14 mouse cellular contexts compared by ENCODE assay signal in the genomic region with DNA sequence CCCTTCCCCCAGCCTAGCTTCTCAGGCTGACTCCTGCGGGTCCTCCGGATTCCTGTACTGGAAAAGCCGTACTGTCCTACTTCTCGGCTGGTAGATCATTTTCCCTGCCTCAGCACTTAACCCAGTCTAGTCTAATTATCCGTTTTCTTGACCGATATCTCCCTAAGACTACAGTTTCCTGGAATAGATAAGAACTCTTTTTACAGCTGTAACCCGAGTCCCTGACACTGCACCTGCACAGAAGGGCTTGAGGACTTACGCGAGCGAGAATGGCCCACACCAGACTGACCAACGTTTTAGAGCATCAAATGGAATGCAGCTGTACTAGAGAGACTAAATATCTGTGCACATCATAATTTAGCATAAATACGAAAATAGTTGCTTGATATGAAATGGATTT. TPM values are rescaled to one million over a fixed set of nuclear protein-coding genes. Genes with fewer than 3 reads are reported as not detected.
A peak's percentile ranks its signal among the peaks of the same experiment; 100 is the strongest.
DNase-seq lines count a peak whose midpoint lies in the region; ATAC-seq and TF ChIP-seq lines count a peak whose summit lies in the region.
"Had no signal": no experiment of that assay in that cellular context is flagged by ENCODE, and none has a peak within 500 bp of the region (broad histone marks: within the 10 kb centered on the region; RNA-seq: fewer than 3 reads in every experiment).

No protein-coding gene starts in this region.

- H3K27ac ChIP-seq in heart, embryonic 14.5 days (replicated peaks in 1 of 2; ENCODE audit: control insufficient read depth in 1 of 2, insufficient read depth in 1 of 2, low read depth in 2 of 2, low read length in 2 of 2) = no peak overlapping the region
- no peak overlapping the region for H3K27ac ChIP-seq in kidney, embryonic 16.5 days (ENCODE audit: low read length)
- H3K27ac ChIP-seq in MEL (ENCODE audit: control insufficient read depth, low read depth, low read length) = no peak overlapping the region
- no peak overlapping the region for H3K27ac ChIP-seq in intestine, embryonic 15.5 days
- H3K27ac ChIP-seq: embryonic facial prominence, embryonic 13.5 days; forebrain, embryonic 12.5 days; lung, embryonic 15.5 days had no signal

- DNase-seq in heart, postnatal 4 days = no peak
- DNase-seq in kidney, adult 9 months = no peak
- no peak for DNase-seq in MEL (ENCODE audit: low read depth, low spot score)
- DNase-seq in thymus, adult 18-20 months = no peak
- DNase-seq: adrenal gland, postnatal 25 days; cerebellum, postnatal 10 days; kidney, postnatal 25 days; left cerebral cortex, postnatal 4 days had no signal

- no peak for TF ChIP-seq CTCF in MEL (IDR thresholded peaks at IDR 0.05 in 2 of 3, conservative IDR thresholded peaks at IDR 0.05 in 1 of 3; ENCODE audit: control insufficient read depth in 1 of 3, insufficient read depth in 1 of 3, low read depth in 2 of 3, low read length in 3 of 3, poor library complexity in 1 of 3, severe bottlenecking in 1 of 3)

- no peaks in the 10 kb centered on the region for H3K9me3 ChIP-seq in heart, embryonic 14.5 days (ENCODE audit: control insufficient read depth, low read length)
- no peaks in the 10 kb centered on the region for H3K9me3 ChIP-seq in kidney, embryonic 16.5 days (ENCODE audit: low read length)
- no peaks in the 10 kb centered on the region for H3K9me3 ChIP-seq in MEL (replicated peaks; ENCODE audit: insufficient read depth, low read length)
- H3K9me3 ChIP-seq in intestine, embryonic 15.5 days = no peaks in the 10 kb centered on the region
- H3K9me3 ChIP-seq: embryonic facial prominence, embryonic 13.5 days; forebrain, embryonic 12.5 days; lung, embryonic 15.5 days had no signal

- WGBS in heart, embryonic 14.5 days = 15% methylated on average over 12 of the region's 12 CpGs
- WGBS in kidney, embryonic 16.5 days = 19% methylated on average over 12 of the region's 12 CpGs
- 20% methylated on average over 12 of the region's 12 CpGs for WGBS in intestine, embryonic 15.5 days

- no peaks in the 10 kb centered on the region for H3K27me3 ChIP-seq in heart, embryonic 14.5 days (ENCODE audit: control insufficient read depth, insufficient read depth, low read length)
- no peaks in the 10 kb centered on the region for H3K27me3 ChIP-seq in kidney, embryonic 16.5 days (ENCODE audit: insufficient read depth, low read length)
- no peaks in the 10 kb centered on the region for H3K27me3 ChIP-seq in MEL (ENCODE audit: control insufficient read depth in 1 of 2, insufficient read depth in 2 of 2, low read length in 2 of 2)
- H3K27me3 ChIP-seq in intestine, embryonic 15.5 days (replicated peaks) = no peaks in the 10 kb centered on the region
- H3K27me3 ChIP-seq: embryonic facial prominence, embryonic 13.5 days; forebrain, embryonic 12.5 days; lung, embryonic 15.5 days had no signal

- H3K4me1 ChIP-seq in heart, embryonic 14.5 days (ENCODE audit: control insufficient read depth in 2 of 2, insufficient read depth in 2 of 2, low read length in 2 of 2) = no peaks in the 10 kb centered on the region
- no peaks in the 10 kb centered on the region for H3K4me1 ChIP-seq in kidney, embryonic 16.5 days (ENCODE audit: insufficient read depth, low read length)
- no peaks in the 10 kb centered on the region for H3K4me1 ChIP-seq in MEL (ENCODE audit: control insufficient read depth in 1 of 2, insufficient read depth in 2 of 2, low read length in 2 of 2)
- 0 out of 2 replicates have a peak, but pooled peaks cover 4% of the 10 kb centered on the region for H3K4me1 ChIP-seq in intestine, embryonic 15.5 days (replicated peaks)
- H3K4me1 ChIP-seq: forebrain, embryonic 12.5 days; lung, embryonic 15.5 days had no signal

- no peak overlapping the region for H3K9ac ChIP-seq in heart, embryonic 14.5 days (ENCODE audit: low read length)
- no peak overlapping the region for H3K9ac ChIP-seq in kidney, embryonic 16.5 days (replicated peaks; ENCODE audit: low read length)
- no peak overlapping the region for H3K9ac ChIP-seq in MEL (ENCODE audit: control insufficient read depth, low read depth, low read length, poor library complexity, severe bottlenecking)
- H3K9ac ChIP-seq in intestine, embryonic 15.5 days = no peak overlapping the region
- H3K9ac ChIP-seq: embryonic facial prominence, embryonic 13.5 days; forebrain, embryonic 12.5 days; lung, embryonic 15.5 days had no signal

- no peak for ATAC-seq in heart, embryonic 14.5 days (ENCODE audit: insufficient number of reproducible peaks, insufficient read depth, low FRiP score, low read depth)
- ATAC-seq in kidney, embryonic 16.5 days (ENCODE audit: low FRiP score, low TSS enrichment) = no peak; the same call in 1 of the 2 replicates
- peak; percentile 78 for ATAC-seq in intestine, embryonic 15.5 days

- TF ChIP-seq EP300 in MEL (IDR thresholded peaks at IDR 0.05; ENCODE audit: low read depth in 1 of 2, low read length in 2 of 2) = 0 out of 4 replicates have a peak, but pooled peaks of 1 of the 2 experiments have one; percentile 35

- no peaks in the 10 kb centered on the region for H3K36me3 ChIP-seq in heart, embryonic 14.5 days (ENCODE audit: control insufficient read depth, insufficient read depth, low read length)
- no peaks in the 10 kb centered on the region for H3K36me3 ChIP-seq in kidney, embryonic 16.5 days (ENCODE audit: insufficient read depth, low read length)
- peaks cover 0 to 5% of the 10 kb centered on the region in 2 experiments; a peak in 2 of 4 replicates for H3K36me3 ChIP-seq in MEL (ENCODE audit: control insufficient read depth in 1 of 2, insufficient read depth in 2 of 2, low read length in 2 of 2)
- H3K36me3 ChIP-seq in intestine, embryonic 15.5 days = no peaks in the 10 kb centered on the region
- H3K36me3 ChIP-seq: embryonic facial prominence, embryonic 13.5 days; forebrain, embryonic 12.5 days; lung, embryonic 15.5 days had no signal

- no peak for TF ChIP-seq POLR2A in MEL (IDR thresholded peaks at IDR 0.05; ENCODE audit: control insufficient read depth in 1 of 2, insufficient read depth in 1 of 2, low read depth in 1 of 2, low read length in 2 of 2, poor library complexity in 1 of 2)

- H3K4me2 ChIP-seq in heart, embryonic 14.5 days (ENCODE audit: low read length) = peak overlapping the region; percentile 45
- peak overlapping the region; percentile 28; the same call in 1 of the 2 replicates for H3K4me2 ChIP-seq in kidney, embryonic 16.5 days (replicated peaks; ENCODE audit: low read depth, low read length)
- H3K4me2 ChIP-seq in intestine, embryonic 15.5 days (replicated peaks) = peak overlapping the region; percentile 51
- H3K4me2 ChIP-seq: embryonic facial prominence, embryonic 13.5 days; forebrain, embryonic 12.5 days; lung, embryonic 15.5 days had no signal

- H3K79me2 ChIP-seq in MEL (ENCODE audit: control insufficient read depth, insufficient read depth, low read length, poor library complexity) = no peaks in the 10 kb centered on the region

- no peak for TF ChIP-seq RAD21 in MEL (IDR thresholded peaks at IDR 0.05; ENCODE audit: low read depth, low read length)

- H3K4me3 ChIP-seq in heart, embryonic 14.5 days (ENCODE audit: control insufficient read depth in 1 of 2, insufficient read depth in 1 of 2, low read depth in 1 of 2, low read length in 2 of 2) = no peak overlapping the region; a peak in 1 of 4 replicates
- H3K4me3 ChIP-seq in kidney, embryonic 16.5 days (ENCODE audit: low read length) = no peak overlapping the region
- H3K4me3 ChIP-seq in MEL (ENCODE audit: control insufficient read depth in 1 of 2, insufficient read depth in 1 of 2, low read depth in 2 of 2, low read length in 2 of 2) = no peak overlapping the region
- no peak overlapping the region for H3K4me3 ChIP-seq in intestine, embryonic 15.5 days (replicated peaks)
- H3K4me3 ChIP-seq: embryonic facial prominence, embryonic 13.5 days; forebrain, embryonic 12.5 days; lung, embryonic 15.5 days had no signal

TF ChIP-seq in MEL, 35 proteins besides CTCF, POLR2A, EP300 and RAD21:
- TF ChIP-seq GATA1 (IDR thresholded peaks at IDR 0.05; ENCODE audit: low read depth, low read length) (0 out of 2 replicates have a peak, but pooled peaks have one; percentile 5), TCF12 (IDR thresholded peaks at IDR 0.05; ENCODE audit: low read depth, low read length) (peak; percentile 53), MAZ (IDR thresholded peaks at IDR 0.05; ENCODE audit: low read depth, low read length) (no peak), TBP (IDR thresholded peaks at IDR 0.05; ENCODE audit: low read depth, low read length) (no peak), ETS1 (IDR thresholded peaks at IDR 0.05; ENCODE audit: low read depth, low read length) (peak; percentile 58; the same call in 1 of the 2 replicates), MYC (IDR thresholded peaks at IDR 0.05; ENCODE audit: low read depth, low read length) (no peak), TAL1 (IDR thresholded peaks at IDR 0.05; ENCODE audit: low read length) (no peak)

RNA-seq across cellular contexts. Expression of a gene that starts 14.6 kb away (rescaled TPM):
- 3.7 and 4.2 TPM in 2 replicates for polyA plus RNA-seq in heart, embryonic 14.5 days (2014; fragmentation: Nextera tagmentation; extraction: Ambion mirVana)
- 10 to 100 TPM; 24.0 to 26.1 TPM for total RNA-seq in heart, postnatal 4 days (2021)
- polyA plus RNA-seq in kidney, embryonic 16.5 days (2015; fragmentation: Nextera tagmentation; extraction: Ambion mirVana) = 4.0 and 5.0 TPM in 2 replicates
- total RNA-seq in MEL (2012; rRNA removed) = 13.8 and 16.0 TPM in 2 replicates
- 10 to 100 TPM in 1 of 2 experiments, not detected in 1; 17.5 TPM for polyA plus RNA-seq in MEL (2012; ENCODE audit: insufficient read depth in 1 of 2, insufficient read length in 2 of 2, low read depth in 1 of 2, low replicate concordance in 2 of 2, missing spikeins in 1 of 2)
- polyA plus RNA-seq in intestine, embryonic 15.5 days (2015; fragmentation: Nextera tagmentation; extraction: Ambion mirVana) = 2.6 and 3.2 TPM in 2 replicates

RNA-seq across cellular contexts. Expression of a gene that starts 20.2 kb away (rescaled TPM):
- 0.74 and 0.82 TPM in 2 replicates for polyA plus RNA-seq in heart, embryonic 14.5 days (2014; fragmentation: Nextera tagmentation; extraction: Ambion mirVana)
- 10 to 100 TPM; 43.1 to 47.8 TPM for total RNA-seq in heart, postnatal 4 days (2021)
- polyA plus RNA-seq in kidney, embryonic 16.5 days (2015; fragmentation: Nextera tagmentation; extraction: Ambion mirVana) = 0.35 and 1.3 TPM in 2 replicates
- total RNA-seq in MEL (2012; rRNA removed) = 12.5 and 15.8 TPM in 2 replicates
- 10 to 100 TPM in 1 of 2 experiments, not detected in 1; 10.6 TPM for polyA plus RNA-seq in MEL (2012; ENCODE audit: insufficient read depth in 1 of 2, insufficient read length in 2 of 2, low read depth in 1 of 2, low replicate concordance in 2 of 2, missing spikeins in 1 of 2)
- polyA plus RNA-seq in intestine, embryonic 15.5 days (2015; fragmentation: Nextera tagmentation; extraction: Ambion mirVana) = 0.37 and 0.62 TPM in 2 replicates
